Mouse (Mus musculus) myocyte (in vitro differentiated cells): ENCODE results near the gene Tpst2. TPM values are rescaled to one million over a fixed set of nuclear protein-coding genes. Genes with fewer than 3 reads are reported as not detected.

Experiments
- H3K27me3 ChIP-seq: one replicate; pipeline ENCODE4 v1.6.1; 2011; ENCODE audit not compliant: control insufficient read depth, insufficient read depth, insufficient read length
- H3K36me3 ChIP-seq: one replicate; pipeline ENCODE4 v1.6.1; 2011; ENCODE audit not compliant: control insufficient read depth, insufficient read depth
- H3K4me2 ChIP-seq: one replicate; pipeline ENCODE4 v1.6.1; 2011; ENCODE audit warnings: low read depth, control low read depth
- H3K4me3 ChIP-seq: one replicate; pipeline ENCODE4 v1.5.1; 2011; ENCODE audit warnings: mild to moderate bottlenecking, control low read depth, moderate library complexity
- H3K79me2 ChIP-seq: one replicate; pipeline ENCODE4 v1.6.1; 2011; ENCODE audit not compliant: control insufficient read depth, insufficient read depth
- H3ac ChIP-seq: one replicate; pipeline ENCODE4 v1.6.1; 2011; ENCODE audit not compliant: control insufficient read depth, insufficient read length
- CEBPB ChIP-seq: IDR thresholded peaks from 2 replicates; pipeline ENCODE4 v1.6.1; 2011; ENCODE audit warnings: mild to moderate bottlenecking, moderate library complexity; ENCODE audit not compliant: poor library complexity, insufficient read depth, severe bottlenecking
- E2F4 ChIP-seq: IDR thresholded peaks from one replicate; pipeline ENCODE4 v1.6.1; 2011; ENCODE audit warnings: mild to moderate bottlenecking, control low read depth, moderate library complexity; ENCODE audit not compliant: insufficient read depth
- MAX ChIP-seq: IDR thresholded peaks from one replicate; pipeline ENCODE4 v1.6.1; 2011; ENCODE audit warnings: low read depth, mild to moderate bottlenecking, control low read depth
- MYOD1 ChIP-seq, 3 experiments: IDR thresholded peaks; one replicate each; pipeline ENCODE4 v1.6.1; 2011; ENCODE audit warnings: control low read depth in 2 of 3, low read depth in 2 of 3, mild to moderate bottlenecking in 2 of 3, moderate library complexity in 1 of 3; ENCODE audit not compliant: insufficient read length in 2 of 3, control insufficient read depth in 1 of 3
- MYOG ChIP-seq, 3 experiments: IDR thresholded peaks; one replicate each; pipeline ENCODE4 v1.6.1; 2011; ENCODE audit warnings: control low read depth in 2 of 3, low read depth in 2 of 3, mild to moderate bottlenecking in 2 of 3; ENCODE audit not compliant: insufficient read length in 2 of 3, control insufficient read depth in 1 of 3, insufficient read depth in 1 of 3
- POLR2A ChIP-seq: IDR thresholded peaks from one replicate; pipeline ENCODE4 v1.6.1; 2011; ENCODE audit warnings: low read depth, mild to moderate bottlenecking, control low read depth, moderate library complexity; ENCODE audit not compliant: insufficient read length
- POLR2AphosphoS2 ChIP-seq: IDR thresholded peaks from one replicate; pipeline ENCODE4 v1.6.1; 2011; ENCODE audit warnings: low read depth, control low read depth; ENCODE audit not compliant: insufficient read length
- REST ChIP-seq: IDR thresholded peaks from one replicate; pipeline ENCODE4 v1.6.1; 2011; ENCODE audit warnings: mild to moderate bottlenecking, control low read depth, moderate library complexity; ENCODE audit not compliant: insufficient read depth, insufficient read length
- SRF ChIP-seq: IDR thresholded peaks from one replicate; pipeline ENCODE4 v1.6.1; 2011; ENCODE audit warnings: low read depth; ENCODE audit not compliant: control insufficient read depth, insufficient read length
- TCF12 ChIP-seq: IDR thresholded peaks from one replicate; pipeline ENCODE4 v1.6.1; 2011; ENCODE audit warnings: mild to moderate bottlenecking, control low read depth; ENCODE audit not compliant: poor library complexity, insufficient read depth, severe bottlenecking
- TCF3 ChIP-seq: IDR thresholded peaks from one replicate; pipeline ENCODE4 v1.6.1; 2011; ENCODE audit warnings: low read depth, control low read depth; ENCODE audit not compliant: insufficient read length
- USF1 ChIP-seq: IDR thresholded peaks from one replicate; pipeline ENCODE4 v1.6.1; 2011; ENCODE audit warnings: low read depth, mild to moderate bottlenecking, control low read depth, moderate library complexity
- polyA plus RNA-seq: library from polyadenylated mRNA; unstranded; fragments of >200 nt; fragmentation: generic; extraction: Trizol; gene quantifications from one replicate; pipeline ENCODE4 v1.2.1, GENCODE M21; 2012; ENCODE audit warnings: missing spikeins

The Tpst2 gene
- polyA plus RNA-seq, 1 experiment = 94.7 TPM

- Histone ChIP-seq H3K27me3 (no peaks in the 10 kb centered on the region), H3K79me2 (no peaks in the 10 kb centered on the region), H3K4me2 (no peak overlapping the region), H3ac (no peak overlapping the region), H3K36me3 (no peaks in the 10 kb centered on the region), H3K4me3 (no peak overlapping the region)
- TF ChIP-seq POLR2A = no peak
- no peak for TF ChIP-seq MAX
- TF ChIP-seq CEBPB = no peak
- TF ChIP-seq MYOG (IDR thresholded peaks at IDR 0.05; ENCODE audit: control insufficient read depth in 1 of 3, insufficient read depth in 1 of 3, insufficient read length in 2 of 3, low read depth in 2 of 3) = no peak
- TF ChIP-seq USF1 = no peak
- TF ChIP-seq TCF12 = no peak
- TF ChIP-seq SRF = no peak
- no peak for TF ChIP-seq TCF3
- no peak for TF ChIP-seq MYOD1 (IDR thresholded peaks at IDR 0.05; ENCODE audit: control insufficient read depth in 1 of 3, insufficient read length in 2 of 3, low read depth in 2 of 3)
- TF ChIP-seq E2F4 = no peak
These were observed 33.5 kb upstream of the Tpst2 start for GRCm38 (mm10) chr5:112243041-112243440.

GRCm38 (mm10) chr5:112243539-112244274 is 32.8 kb upstream of the Tpst2 start:
- no peak overlapping the region for H3ac ChIP-seq
- H3K36me3 ChIP-seq = no peaks in the 10 kb centered on the region
- peak; percentile 72 for TF ChIP-seq CEBPB
- TF ChIP-seq POLR2AphosphoS2 = no peak
- H3K79me2 ChIP-seq = no peaks in the 10 kb centered on the region
- H3K4me2 ChIP-seq = peak overlapping the region; percentile 41
- no peaks in the 10 kb centered on the region for H3K27me3 ChIP-seq
- no peak overlapping the region for H3K4me3 ChIP-seq

GRCm38 (mm10) chr5:112244275-112244562 is 32.3 kb upstream of the Tpst2 start:
- Histone ChIP-seq H3K79me2 (no peaks in the 10 kb centered on the region), H3K27me3 (no peaks in the 10 kb centered on the region), H3K4me3 (no peak overlapping the region), H3ac (no peak overlapping the region), H3K4me2 (peak overlapping the region; percentile 41), H3K36me3 (no peaks in the 10 kb centered on the region)
- TF ChIP-seq POLR2AphosphoS2 (no peak), USF1 (no peak), TCF12 (no peak), E2F4 (no peak), TCF3 (no peak), MAX (no peak), REST (no peak), MYOG (IDR thresholded peaks at IDR 0.05; ENCODE audit: control insufficient read depth in 1 of 3, insufficient read depth in 1 of 3, insufficient read length in 2 of 3, low read depth in 2 of 3) (no peak), SRF (no peak), CEBPB (no peak), MYOD1 (IDR thresholded peaks at IDR 0.05; ENCODE audit: control insufficient read depth in 1 of 3, insufficient read length in 2 of 3, low read depth in 2 of 3) (no peak), POLR2A (no peak)

GRCm38 (mm10) chr5:112244890-112245615 is 31.4 kb upstream of the Tpst2 start:
- no peaks in the 10 kb centered on the region for H3K79me2 ChIP-seq
- H3K4me2 ChIP-seq = no peak overlapping the region

GRCm38 (mm10) chr5:112247399-112247798 is 29.1 kb upstream of the Tpst2 start:
- Histone ChIP-seq H3ac (no peak overlapping the region), H3K4me3 (no peak overlapping the region), H3K79me2 (no peaks in the 10 kb centered on the region), H3K27me3 (no peaks in the 10 kb centered on the region), H3K36me3 (no peaks in the 10 kb centered on the region), H3K4me2 (no peak overlapping the region)
- TF ChIP-seq REST (no peak), E2F4 (no peak), USF1 (no peak), MAX (no peak), TCF3 (no peak), POLR2AphosphoS2 (no peak), TCF12 (no peak), MYOG (IDR thresholded peaks at IDR 0.05; ENCODE audit: control insufficient read depth in 1 of 3, insufficient read depth in 1 of 3, insufficient read length in 2 of 3, low read depth in 2 of 3) (no peak), SRF (no peak), CEBPB (no peak), POLR2A (no peak), MYOD1 (IDR thresholded peaks at IDR 0.05; ENCODE audit: control insufficient read depth in 1 of 3, insufficient read length in 2 of 3, low read depth in 2 of 3) (no peak)

More at GRCm38 (mm10) chr5:112244890-112245615, 31.4 kb upstream of the Tpst2 start:
- TF ChIP-seq CEBPB = no peak
- TF ChIP-seq SRF = no peak
- TF ChIP-seq MYOG (IDR thresholded peaks at IDR 0.05; ENCODE audit: control insufficient read depth in 1 of 3, insufficient read depth in 1 of 3, insufficient read length in 2 of 3, low read depth in 2 of 3) = peak in 1 of 3 experiments; percentile 62
- TF ChIP-seq MYOD1 (IDR thresholded peaks at IDR 0.05; ENCODE audit: control insufficient read depth in 1 of 3, insufficient read length in 2 of 3, low read depth in 2 of 3) = peak in 1 of 3 experiments; percentile 55
- Histone ChIP-seq H3K27me3 (no peaks in the 10 kb centered on the region), H3K36me3 (no peaks in the 10 kb centered on the region), H3ac (no peak overlapping the region), H3K4me3 (no peak overlapping the region)
